Mouse (Mus musculus) frontal cortex, postnatal 14 days (tissue): ENCODE measurements around the gene Cyth1.

Source experiments
- DNase-seq, 2 experiments: peaks; one replicate each; pipeline ENCODE4 v3.0.0; 2022; ENCODE audit warnings: low spot score in 2 of 2

Cyth1 gene

DNA sequence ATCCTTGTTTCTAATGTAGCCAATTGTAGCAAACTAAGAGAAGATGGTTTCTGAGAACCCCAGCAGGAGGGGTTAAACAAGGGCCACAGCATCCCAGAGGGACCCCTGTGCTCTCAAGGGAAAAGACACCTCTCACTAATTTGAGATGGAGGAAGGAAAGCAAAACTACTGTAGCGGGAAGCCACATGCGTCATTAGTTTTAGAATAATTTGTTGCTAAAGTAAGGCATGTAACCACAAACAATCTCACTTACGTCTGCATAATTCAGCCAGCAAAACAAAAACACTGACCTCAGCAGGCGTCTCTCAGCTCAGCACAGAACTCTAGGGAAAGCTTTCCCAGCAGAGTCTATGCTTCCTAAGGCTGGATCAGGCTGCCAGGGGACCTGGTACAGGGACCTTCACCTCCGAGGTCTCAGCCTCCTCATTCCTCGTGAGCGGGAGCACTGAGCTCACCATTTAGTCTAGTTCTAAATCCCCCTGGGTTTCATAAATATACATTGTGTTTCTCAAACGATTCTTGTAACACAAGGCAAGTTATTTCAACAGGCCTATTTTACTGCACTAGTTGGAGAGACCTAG is 91.8 kb downstream of the Cyth1 start:
- no peak for DNase-seq

- DNase-seq = no peak
Measured at GRCm38 (mm10) chr11:118152964-118153363, 95.4 kb downstream of the Cyth1 start.

DNA sequence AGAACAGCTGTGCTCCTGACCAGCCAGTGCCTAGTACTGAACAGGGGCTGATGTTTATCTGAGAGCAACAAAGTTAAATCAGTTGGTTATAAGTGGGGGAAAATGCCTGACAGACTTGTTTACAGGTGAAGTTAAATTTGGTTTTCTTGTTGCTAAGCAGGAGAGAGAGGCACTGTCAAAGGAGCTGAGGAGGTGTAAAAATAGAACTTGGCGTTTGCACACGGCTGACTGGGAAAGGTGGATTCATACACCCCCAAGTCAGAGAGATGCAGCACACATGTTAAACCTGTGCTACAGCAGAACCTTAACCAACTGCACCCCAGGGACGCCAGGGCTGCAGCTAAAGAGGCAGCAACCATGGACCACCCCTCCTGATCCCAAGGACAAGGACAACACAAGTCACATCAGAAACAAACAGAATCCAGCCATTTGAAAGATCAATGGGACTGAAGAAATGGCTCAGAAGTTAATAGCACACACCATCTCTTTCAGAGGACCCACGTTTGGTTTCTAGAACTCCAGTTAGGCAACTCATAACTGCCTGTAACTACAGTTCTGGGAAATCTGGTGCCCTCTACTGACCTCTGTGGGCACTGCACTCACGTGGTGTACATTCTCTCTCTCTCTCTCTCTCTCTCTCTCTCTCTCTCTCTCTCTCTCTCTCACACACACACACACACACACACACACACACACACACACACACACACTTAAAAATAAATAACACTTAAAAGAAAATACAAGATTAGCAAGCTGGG is 96.8 kb downstream of the Cyth1 start:
- no peak for DNase-seq

GRCm38 (mm10) chr11:118150115-118150701 is 98.2 kb downstream of the Cyth1 start:
- DNase-seq = peak; percentile 53 to 58

GRCm38 (mm10) chr11:118147877-118148637 is 100.3 kb downstream of the Cyth1 start:
- DNase-seq = no peak

DNA sequence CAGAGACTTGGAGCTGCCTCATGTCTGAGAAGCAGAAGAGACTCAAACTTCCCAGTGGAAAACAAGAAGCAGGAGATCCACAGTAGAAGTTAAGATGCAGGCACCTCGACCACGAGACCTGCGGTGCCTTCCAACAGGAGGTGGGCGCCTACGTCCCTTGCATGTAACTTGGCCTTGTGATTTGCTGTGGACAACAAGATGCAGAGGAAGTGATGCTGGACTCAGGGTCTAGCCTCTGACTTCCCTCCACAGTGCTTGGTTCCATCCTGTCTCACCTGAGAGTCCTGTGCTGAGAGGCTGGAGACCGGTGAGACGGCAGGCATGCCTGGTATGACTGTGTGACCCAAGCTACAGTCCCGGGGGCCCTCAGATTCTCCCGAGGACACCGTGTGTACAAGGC is 101.9 kb downstream of the Cyth1 start:
- no peak for DNase-seq

DNA sequence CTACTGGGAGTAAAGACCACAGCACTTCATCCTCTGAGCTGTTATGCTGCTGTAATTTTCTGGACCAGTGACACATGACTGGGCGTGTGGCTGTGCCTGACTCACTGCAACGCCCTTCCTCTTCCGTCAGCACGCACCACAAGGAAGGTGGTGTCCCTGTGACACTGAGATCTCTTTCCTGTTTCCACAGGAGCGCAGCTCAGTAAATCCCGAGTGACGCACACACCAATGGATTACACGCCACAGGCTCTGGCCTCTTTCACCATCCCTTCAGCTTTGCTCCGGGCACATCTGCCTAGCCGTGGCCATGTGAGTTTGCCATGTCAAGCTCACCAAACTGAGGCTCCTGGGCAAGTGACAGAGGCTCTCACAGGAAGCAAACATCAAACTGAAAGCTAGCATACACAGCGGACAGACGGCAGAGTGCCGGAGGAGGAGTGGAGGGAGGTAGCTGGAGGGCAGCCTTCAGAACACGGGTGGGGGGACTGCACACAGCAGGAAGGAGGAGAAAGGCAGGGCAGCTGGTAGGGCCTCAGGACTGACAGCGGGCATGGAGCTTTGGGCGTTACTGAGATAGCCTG is 102.5 kb downstream of the Cyth1 start:
- no peak for DNase-seq

GRCm38 (mm10) chr11:118145092-118145491 is 103.3 kb downstream of the Cyth1 start:
- DNase-seq = no peak

DNA sequence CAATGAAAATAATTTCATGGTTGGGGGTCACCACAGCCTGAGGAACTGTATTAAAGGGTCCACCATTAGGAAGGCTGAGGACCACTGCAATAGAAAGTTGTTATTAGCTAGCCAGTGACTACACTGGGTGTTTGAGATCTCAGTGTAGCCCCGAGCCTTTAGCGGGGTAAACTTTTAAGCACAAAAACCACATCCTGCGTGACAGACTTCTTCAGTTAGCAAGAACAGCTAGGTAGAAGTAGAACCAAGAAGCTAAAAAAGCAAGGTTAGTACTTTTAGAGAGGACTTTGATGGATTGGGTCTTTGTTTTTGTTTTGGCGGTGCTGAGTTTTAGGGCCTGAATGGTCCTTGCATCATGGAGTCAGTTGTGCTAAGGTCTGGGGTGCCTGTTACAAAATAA is 104.7 kb downstream of the Cyth1 start:
- no peak for DNase-seq

DNA sequence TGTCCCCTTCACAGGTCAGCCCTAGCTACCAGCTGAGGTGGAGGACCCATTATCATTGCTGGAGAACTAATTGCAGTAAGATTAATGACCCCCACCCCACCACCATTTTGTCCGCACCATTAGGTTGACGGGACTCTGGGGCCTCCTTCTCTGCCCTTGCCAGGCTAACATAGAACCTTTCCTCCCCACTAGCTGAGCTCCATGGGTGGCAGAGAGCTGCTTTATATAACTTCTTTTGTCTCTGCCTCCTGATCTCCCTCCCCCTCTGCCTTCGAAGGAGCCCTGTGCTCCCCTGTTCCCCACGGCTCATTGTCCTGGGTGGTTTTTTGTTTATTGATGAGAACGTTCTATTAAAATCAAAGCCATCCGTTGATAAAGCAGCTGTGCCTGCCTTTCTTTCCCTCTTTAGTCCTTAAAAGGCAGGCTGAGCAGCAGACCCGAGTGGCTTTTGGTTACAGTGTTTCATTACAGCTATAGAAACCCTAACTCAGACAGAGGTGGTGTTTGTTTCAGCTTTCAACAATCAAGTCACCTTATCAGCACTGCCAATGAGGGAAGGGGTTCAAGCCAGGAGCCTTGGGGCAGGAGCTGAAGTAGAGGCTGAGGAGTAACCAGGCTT is 105.7 kb downstream of the Cyth1 start:
- DNase-seq = no peak

DNA sequence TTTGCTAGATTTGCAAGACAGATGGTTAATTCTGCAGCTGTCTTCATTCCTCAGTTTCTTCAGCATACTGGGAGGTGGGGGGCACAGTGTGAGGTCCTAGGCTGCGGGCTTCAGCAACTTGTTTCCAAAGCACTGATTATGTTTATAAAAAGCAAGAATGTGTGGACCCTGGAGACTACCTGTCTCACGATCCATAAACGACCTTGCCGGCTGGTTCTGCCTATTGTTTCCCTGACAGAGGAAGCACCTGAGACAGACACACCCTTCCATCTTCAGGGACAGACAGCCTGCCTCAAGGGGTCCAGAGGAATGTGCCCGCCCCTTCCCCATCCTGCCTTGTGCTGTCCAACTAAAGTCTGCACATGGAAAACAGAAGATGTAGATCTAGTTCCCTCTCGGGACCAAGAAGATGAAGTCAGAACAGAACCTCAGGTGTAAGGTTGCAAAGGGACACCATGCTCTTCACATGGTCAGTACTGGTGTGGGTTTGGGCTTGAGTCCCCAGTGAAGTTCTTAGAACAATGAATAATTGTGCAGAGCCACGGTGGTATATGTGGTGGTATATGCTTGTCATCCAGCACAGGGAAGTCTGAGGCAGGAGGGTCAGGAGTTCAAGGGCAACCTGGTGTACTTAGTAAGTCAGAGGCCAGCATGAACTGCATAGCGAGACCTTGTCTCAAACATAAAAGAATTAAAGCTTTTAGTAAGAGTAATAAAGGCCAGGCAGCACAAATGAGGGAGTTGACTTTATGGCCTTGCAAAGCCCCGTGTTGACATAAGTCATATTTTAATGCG is 107.4 kb downstream of the Cyth1 start:
- DNase-seq = no peak

GRCm38 (mm10) chr11:118138347-118138746 is 110.0 kb downstream of the Cyth1 start:
- no peak for DNase-seq

DNA sequence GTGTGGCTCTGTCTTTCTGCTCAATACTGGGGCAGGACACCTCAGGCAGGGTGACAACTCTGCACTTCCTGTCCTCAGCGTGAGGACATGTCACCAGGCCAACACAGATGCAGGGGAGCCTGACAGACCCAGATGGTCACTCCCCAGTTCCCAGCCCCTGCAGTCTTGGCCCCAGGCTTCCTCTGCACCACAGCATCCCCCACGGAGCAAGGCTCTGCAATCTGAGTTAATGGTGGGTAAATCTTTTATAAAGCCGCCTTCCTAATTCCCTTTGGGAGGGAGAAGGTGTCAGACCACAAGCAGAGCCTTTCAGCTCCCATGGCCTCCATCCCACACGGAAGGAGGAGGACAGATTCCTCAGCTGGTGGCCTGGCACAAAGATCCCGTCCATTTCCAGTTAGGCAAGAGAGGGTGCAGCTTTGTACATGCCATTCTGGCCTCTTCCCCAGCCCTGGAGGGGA is 112.2 kb downstream of the Cyth1 start:
- no peak for DNase-seq

DNA sequence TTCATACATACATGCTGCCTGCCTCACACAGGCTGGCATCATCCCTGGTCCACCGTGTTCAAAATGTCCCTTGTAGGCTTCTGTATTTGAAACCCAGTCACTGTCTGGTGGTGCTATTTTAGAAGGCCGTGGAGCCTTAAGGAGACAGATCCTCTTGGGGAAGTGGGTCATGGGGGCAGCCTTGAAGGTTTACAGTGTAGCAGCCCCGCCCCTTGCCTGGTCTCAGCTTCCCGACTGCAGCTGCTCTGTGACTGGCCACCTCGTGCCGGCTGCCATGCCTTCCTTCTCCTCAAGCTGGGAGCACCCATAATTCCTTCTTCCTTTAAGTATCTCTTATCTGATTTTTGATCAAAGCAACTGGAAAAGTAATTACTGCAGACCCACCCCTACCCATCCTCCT is 113.1 kb downstream of the Cyth1 start:
- DNase-seq = no peak

GRCm38 (mm10) chr11:118133752-118134169 is 114.6 kb downstream of the Cyth1 start:
- no peak for DNase-seq

DNA sequence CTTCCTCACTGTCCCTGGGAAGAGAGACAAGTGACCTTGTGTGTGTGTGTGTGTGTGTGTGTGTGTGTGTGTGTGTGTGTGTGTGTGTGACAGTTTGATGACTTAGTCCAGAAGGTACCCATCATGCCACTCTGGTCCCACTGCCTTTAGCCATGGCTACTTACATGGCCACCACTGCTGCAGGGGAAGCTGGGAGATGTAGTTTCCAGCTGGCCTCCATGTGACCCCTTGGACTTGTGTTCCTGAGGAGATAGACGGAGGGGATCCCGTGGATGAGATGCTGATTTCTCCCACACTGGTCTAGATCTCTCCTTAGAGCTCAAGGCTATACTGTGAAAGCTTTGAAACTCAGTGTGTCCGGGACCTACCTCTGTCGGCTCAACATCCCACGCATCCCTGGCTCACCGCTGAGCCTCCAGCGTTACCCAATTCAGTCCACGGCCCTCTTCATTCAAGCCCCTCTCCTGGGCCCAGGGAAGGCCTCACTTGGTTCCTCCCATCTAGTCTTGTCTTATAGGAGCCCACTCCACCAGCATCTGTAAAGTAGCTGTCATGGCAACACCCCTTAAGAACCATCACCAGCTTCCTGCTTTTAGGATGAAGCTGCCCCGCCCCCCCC is 115.2 kb downstream of the Cyth1 start:
- no peak for DNase-seq

GRCm38 (mm10) chr11:118132136-118132535 is 116.3 kb downstream of the Cyth1 start:
- no peak for DNase-seq

DNA sequence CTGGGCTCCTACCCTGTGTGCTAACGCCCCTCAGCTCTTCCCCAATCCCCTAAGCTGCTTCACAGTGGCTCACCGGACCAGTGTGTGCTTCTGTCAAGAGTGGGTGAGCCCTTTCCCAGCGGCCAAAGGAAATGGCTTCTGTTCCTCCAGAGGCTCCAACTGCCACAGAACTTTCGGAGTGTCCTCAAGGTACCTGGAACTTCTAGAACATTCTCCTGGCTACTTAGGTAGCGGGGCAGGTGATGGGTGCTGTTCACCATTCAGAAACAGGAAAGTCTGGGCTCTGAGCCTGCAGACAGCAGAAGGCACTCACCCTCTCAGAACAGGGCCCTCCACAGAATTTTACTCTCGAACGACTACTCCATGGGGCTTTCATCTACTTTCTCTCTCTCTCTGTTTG is 117.9 kb downstream of the Cyth1 start, which contains the start of gene Dnah17:
Gene Dnah17 (minus strand): TSS at position 101 of the 400 bp plus-strand sequence.
- DNase-seq = no peak

DNA sequence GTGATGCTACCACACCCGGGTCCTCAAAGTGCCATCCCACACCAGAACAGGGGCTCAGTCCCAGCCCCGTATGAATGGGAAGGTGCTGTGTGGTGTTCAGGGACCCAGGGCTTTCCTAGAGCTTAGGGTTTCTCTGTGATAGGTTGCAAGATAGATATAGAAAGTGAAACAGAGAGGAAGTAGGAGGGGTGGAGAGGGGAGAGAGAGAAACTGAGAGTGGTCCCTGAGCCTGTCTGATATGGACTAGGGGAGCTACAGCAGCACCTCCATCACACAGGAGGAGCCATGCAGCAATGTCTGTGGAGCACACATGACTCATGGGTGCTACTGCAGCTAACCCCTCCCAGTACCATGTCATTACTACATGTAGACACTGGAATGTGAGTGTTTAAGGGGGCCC is 118.6 kb downstream of the Cyth1 start:
- DNase-seq = no peak

- DNase-seq = no peak
Measured at GRCm38 (mm10) chr11:118121592-118121991, 126.8 kb downstream of the Cyth1 start.
